Mouse (Mus musculus): Measurements from ENCODE around the gene Siah1a. TPM values are rescaled to one million over a fixed set of nuclear protein-coding genes. Genes with fewer than 3 reads are reported as not detected.

Siah1a gene
- polyA plus RNA-seq (2014; fragmentation: Illumina TruSeq; extraction: RNeasy Lipid Tissue Mini Kit (QIAGEN cat#74804); ENCODE audit: low read depth, low replicate concordance): 10.4 TPM

GRCm38 (mm10) chr8:86745221-86745934, at the start of gene Siah1a, which contains the start of gene Gm10638:
Gene Siah1a (minus strand): TSS chr8:86745934.
Gene Gm10638 (plus strand): TSS chr8:86745699.

Other genes starting within 250 kb of the Siah1a start
- gene Abcc12, start 165.2 kb downstream of the Siah1a start, polyA plus RNA-seq (2014; fragmentation: Illumina TruSeq; extraction: RNeasy Lipid Tissue Mini Kit (QIAGEN cat#74804); ENCODE audit: low read depth, low replicate concordance): not detected
- 257 TPM for gene Lonp2, start 121.9 kb downstream of the Siah1a start, polyA plus RNA-seq (2014; fragmentation: Illumina TruSeq; extraction: RNeasy Lipid Tissue Mini Kit (QIAGEN cat#74804); ENCODE audit: low read depth, low replicate concordance)
- gene Gm10638, start 235 bp downstream of the Siah1a start, polyA plus RNA-seq (2014; fragmentation: Illumina TruSeq; extraction: RNeasy Lipid Tissue Mini Kit (QIAGEN cat#74804); ENCODE audit: low read depth, low replicate concordance): not detected
- gene N4bp1, start 139.3 kb upstream of the Siah1a start, polyA plus RNA-seq (2014; fragmentation: Illumina TruSeq; extraction: RNeasy Lipid Tissue Mini Kit (QIAGEN cat#74804); ENCODE audit: low read depth, low replicate concordance): 5.5 TPM